Mouse (Mus musculus): ENCODE data around the gene Kif9. TPM values are rescaled to one million over a fixed set of nuclear protein-coding genes. Genes with fewer than 3 reads are reported as not detected.

Kif9 gene
- polyA plus RNA-seq, 1 experiment: 2.2 TPM

DNA sequence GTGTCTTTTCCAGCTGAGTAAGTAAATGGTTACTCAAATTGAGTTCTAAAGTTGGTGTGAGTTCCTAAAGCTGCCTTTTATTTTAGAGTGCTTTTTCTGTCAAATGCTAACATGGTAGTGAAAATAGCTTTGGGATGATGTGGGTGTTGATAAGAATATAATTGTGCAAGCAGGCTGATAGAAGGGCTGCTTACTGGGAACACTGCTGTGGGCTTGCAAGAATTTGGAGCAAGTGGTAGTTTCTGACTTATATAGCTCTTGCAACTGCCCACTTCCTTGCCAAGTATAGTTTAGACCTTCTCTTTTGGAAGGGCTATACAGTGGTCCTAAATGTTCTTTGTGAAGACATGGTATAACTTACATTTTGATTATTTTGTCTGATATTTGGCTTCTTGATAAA is 61.8 kb downstream of the Kif9 start:
- Histone ChIP-seq H3K27me3 (ENCODE audit: control insufficient read depth, insufficient read depth, low read length) (no peaks in the 10 kb centered on the region), H3K27ac (ENCODE audit: insufficient read depth, low read length) (no peak overlapping the region), H3K4me3 (replicated peaks; ENCODE audit: insufficient read depth, low read depth, low read length) (no peak overlapping the region), H3K4me1 (ENCODE audit: control insufficient read depth, insufficient read depth, low read length) (no peaks in the 10 kb centered on the region; the same call in 1 of the 2 replicates)
- TF ChIP-seq CTCF (IDR thresholded peaks at IDR 0.05; ENCODE audit: borderline replicate concordance, insufficient read depth, low read depth, low read length) (no peak), POLR2A (IDR thresholded peaks at IDR 0.05; ENCODE audit: borderline replicate concordance, insufficient read depth, low read length) (no peak)
- no peak for DNase-seq

DNA sequence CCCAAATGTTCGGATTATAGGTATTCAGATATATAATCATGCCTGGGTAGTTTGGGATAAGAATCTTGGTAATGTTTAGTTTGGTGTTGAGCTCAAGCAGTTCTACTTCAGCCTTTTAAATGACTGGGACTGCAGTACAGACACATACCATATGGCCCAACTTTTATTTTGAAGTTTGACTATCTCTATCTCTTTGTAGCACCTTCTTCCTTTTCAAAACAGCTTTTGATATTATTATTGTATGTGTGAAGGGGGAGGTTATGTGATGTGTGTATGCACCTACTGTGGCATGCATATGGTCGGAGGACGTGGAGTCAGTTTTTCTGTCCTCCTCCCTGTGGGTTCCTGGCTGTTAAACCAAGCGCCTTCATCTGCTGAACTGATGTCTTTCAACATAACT is 65.2 kb downstream of the Kif9 start:
- no peaks in the 10 kb centered on the region for H3K4me1 ChIP-seq (ENCODE audit: control insufficient read depth, insufficient read depth, low read length)
- no peak overlapping the region for H3K27ac ChIP-seq (ENCODE audit: insufficient read depth, low read length)
- no peak for TF ChIP-seq CTCF (IDR thresholded peaks at IDR 0.05; ENCODE audit: borderline replicate concordance, insufficient read depth, low read depth, low read length)
- TF ChIP-seq POLR2A (IDR thresholded peaks at IDR 0.05; ENCODE audit: borderline replicate concordance, insufficient read depth, low read length): no peak
- WGBS: 32% methylated on average over 4 of the region's 4 CpGs
- H3K27me3 ChIP-seq (ENCODE audit: control insufficient read depth, insufficient read depth, low read length): no peaks in the 10 kb centered on the region
- no peak for DNase-seq
- no peak overlapping the region for H3K4me3 ChIP-seq (replicated peaks; ENCODE audit: insufficient read depth, low read depth, low read length)

DNA sequence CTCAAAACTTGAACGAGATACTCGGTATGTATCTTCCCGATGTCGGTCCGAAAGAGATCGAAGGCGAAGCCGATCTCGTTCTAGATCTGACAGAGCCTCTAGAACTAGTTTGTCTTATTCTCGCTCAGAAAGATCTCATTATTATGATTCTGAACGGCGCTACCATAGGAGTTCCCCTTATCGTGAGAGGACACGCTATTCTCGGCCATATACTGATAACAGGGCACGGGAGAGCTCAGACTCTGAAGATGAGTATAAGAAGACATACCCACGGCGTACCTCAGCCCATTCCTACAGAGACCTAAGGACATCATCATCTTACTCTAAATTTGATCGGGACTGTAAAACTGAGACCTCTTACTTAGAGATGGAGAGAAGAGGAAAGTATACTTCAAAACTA is 71.5 kb downstream of the Kif9 start:
- Histone ChIP-seq H3K4me1 (ENCODE audit: control insufficient read depth, insufficient read depth, low read length) (no peaks in the 10 kb centered on the region), H3K27me3 (ENCODE audit: control insufficient read depth, insufficient read depth, low read length) (no peaks in the 10 kb centered on the region), H3K27ac (ENCODE audit: insufficient read depth, low read length) (no peak overlapping the region), H3K4me3 (replicated peaks; ENCODE audit: insufficient read depth, low read depth, low read length) (no peak overlapping the region)
- WGBS: 98% methylated on average over 19 of the region's 19 CpGs
- TF ChIP-seq POLR2A (IDR thresholded peaks at IDR 0.05; ENCODE audit: borderline replicate concordance, insufficient read depth, low read length) (no peak), CTCF (IDR thresholded peaks at IDR 0.05; ENCODE audit: borderline replicate concordance, insufficient read depth, low read depth, low read length) (no peak)
- DNase-seq: no peak

DNA sequence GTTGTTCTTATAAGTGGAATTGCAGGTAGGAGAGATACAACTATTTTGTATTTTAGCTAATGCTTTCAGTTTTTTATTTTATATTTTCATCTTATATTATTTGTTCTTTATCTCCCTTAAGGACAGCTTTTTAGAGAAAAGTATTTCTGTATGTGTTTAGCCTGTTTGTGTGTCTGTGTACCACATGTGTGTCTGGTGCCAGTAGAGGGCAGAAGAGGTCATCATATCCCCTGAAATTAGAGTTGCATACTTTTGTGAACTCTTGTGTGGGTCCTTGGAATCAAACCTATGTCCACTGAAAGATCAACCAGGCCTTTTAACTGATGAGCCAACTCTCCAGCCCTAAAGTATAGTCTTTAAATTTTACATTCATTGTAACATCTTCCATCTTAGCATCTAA is 91.6 kb downstream of the Kif9 start:
- Histone ChIP-seq H3K4me3 (replicated peaks; ENCODE audit: insufficient read depth, low read depth, low read length) (no peak overlapping the region), H3K4me1 (ENCODE audit: control insufficient read depth, insufficient read depth, low read length) (no peaks in the 10 kb centered on the region), H3K27ac (ENCODE audit: insufficient read depth, low read length) (no peak overlapping the region), H3K27me3 (ENCODE audit: control insufficient read depth, insufficient read depth, low read length) (no peaks in the 10 kb centered on the region)
- DNase-seq: no peak
- TF ChIP-seq CTCF (IDR thresholded peaks at IDR 0.05; ENCODE audit: borderline replicate concordance, insufficient read depth, low read depth, low read length): no peak
- no peak for TF ChIP-seq POLR2A (IDR thresholded peaks at IDR 0.05; ENCODE audit: borderline replicate concordance, insufficient read depth, low read length)

Other genes with a start within 250 kb of the Kif9 start
- gene Cspg5, start 233.2 kb upstream of the Kif9 start, polyA plus RNA-seq (2012; rRNA removed): 118 and 124 TPM in 2 replicates
- gene Elp6, start 171.8 kb upstream of the Kif9 start, polyA plus RNA-seq (2012; rRNA removed): 24.7 and 26.0 TPM in 2 replicates
- 45.8 and 46.0 TPM in 2 replicates for gene Scap, start 143.7 kb upstream of the Kif9 start, polyA plus RNA-seq (2012; rRNA removed)
- gene Ptpn23, start 68.7 kb upstream of the Kif9 start, polyA plus RNA-seq (2012; rRNA removed): 50.0 and 50.4 TPM in 2 replicates
- gene Ngp, start 57.2 kb upstream of the Kif9 start, polyA plus RNA-seq (2012; rRNA removed): 0.90 and 2.5 TPM in 2 replicates
- 25.9 and 26.9 TPM in 2 replicates for gene Klhl18, start 264 bp upstream of the Kif9 start, polyA plus RNA-seq (2012; rRNA removed)
- 69.0 and 69.5 TPM in 2 replicates for gene Setd2, start 55.6 kb downstream of the Kif9 start, polyA plus RNA-seq (2012; rRNA removed)
- gene Nradd, start 147.5 kb downstream of the Kif9 start, polyA plus RNA-seq (2012; rRNA removed): 3.2 and 3.5 TPM in 2 replicates
- gene Nbeal2, start 177.2 kb downstream of the Kif9 start, polyA plus RNA-seq (2012; rRNA removed): 16.8 and 19.1 TPM in 2 replicates
- 98.5 and 102 TPM in 2 replicates for gene Ccdc12, start 179.5 kb downstream of the Kif9 start, polyA plus RNA-seq (2012; rRNA removed)